Mouse (Mus musculus): ENCODE data around the gene Slfn3. TPM values are rescaled to one million over a fixed set of nuclear protein-coding genes. Genes with fewer than 3 reads are reported as not detected.
"Not testable (repeated sequence)": the region's sequence is repeated elsewhere in the genome, so short reads cannot be mapped to it uniquely, and the experiment has no call there.

Slfn3 gene
- polyA plus RNA-seq, 1 experiment from 2014 or later = 0.17 TPM

DNA sequence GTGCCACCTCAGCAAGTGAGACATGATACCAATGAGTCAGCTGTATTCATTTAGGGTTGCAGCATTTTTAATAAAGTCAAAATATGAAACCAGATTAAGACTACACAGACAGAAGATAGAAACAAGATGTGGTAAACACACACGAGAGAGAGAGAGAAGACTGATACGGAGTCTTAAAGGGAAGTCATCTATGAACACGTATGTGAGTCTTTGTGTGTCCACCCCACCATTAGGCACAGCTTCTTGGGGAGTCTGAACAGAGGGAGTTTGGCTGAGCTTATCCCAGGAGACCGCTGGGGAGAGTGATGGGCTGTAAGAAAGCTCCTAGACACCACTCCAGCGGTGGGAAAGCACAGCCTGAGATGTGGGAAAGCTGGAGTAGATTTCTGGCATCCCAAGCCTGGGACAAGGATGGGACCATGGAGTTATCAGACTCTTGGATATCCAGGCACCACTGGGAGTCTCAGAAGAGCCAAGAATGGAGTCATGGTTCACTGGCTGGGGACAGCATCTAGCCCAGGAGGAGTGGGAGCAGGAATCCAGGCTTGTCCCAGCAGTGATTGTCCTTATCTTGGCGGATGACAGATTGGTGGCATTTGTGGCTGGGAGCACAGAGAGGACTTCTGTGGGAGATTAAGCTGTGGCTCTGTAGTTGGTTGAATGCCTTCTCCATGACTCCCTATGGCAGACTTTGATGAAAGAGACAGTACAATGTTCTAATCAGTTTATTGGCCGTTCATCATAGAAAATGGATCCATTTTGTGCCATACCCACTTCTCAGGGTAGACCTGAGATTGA is 37.0 kb downstream of the Slfn3 start:
- Histone ChIP-seq H3K27me3 (replicated peaks) (no peaks in the 10 kb centered on the region), H3K4me2 (no peak overlapping the region), H3K4me1 (no peaks in the 10 kb centered on the region), H3K9ac (replicated peaks) (no peak overlapping the region), H3K9me3 (replicated peaks) (no peaks in the 10 kb centered on the region), H3K36me3 (no peaks in the 10 kb centered on the region), H3K4me3 (replicated peaks) (no peak overlapping the region), H3K27ac (replicated peaks) (no peak overlapping the region)
- WGBS = 89% methylated on average over 7 of the region's 7 CpGs
- no peak for ATAC-seq (ENCODE audit: low FRiP score)

DNA sequence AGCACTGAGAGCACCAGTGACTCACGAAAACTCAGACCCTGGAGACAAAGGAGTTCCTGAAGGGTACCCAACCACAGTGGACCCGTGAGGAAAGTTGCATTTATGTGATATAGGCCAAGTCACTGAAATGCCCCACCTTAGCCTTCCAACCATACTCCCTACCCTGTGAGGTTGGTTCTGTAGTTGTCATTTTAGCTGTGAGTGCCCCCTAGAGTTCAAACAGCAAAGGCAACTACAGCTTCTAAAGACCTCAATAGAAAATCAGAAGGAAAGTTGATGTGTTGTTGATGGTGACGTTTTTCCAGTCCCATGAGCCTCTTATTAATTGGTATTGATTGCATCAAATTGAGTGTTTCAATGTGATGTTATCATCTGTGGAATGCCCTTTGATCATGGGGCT is 39.8 kb downstream of the Slfn3 start:
- no peak for ATAC-seq (ENCODE audit: low FRiP score)
- Histone ChIP-seq H3K4me1 (no peaks in the 10 kb centered on the region), H3K4me2 (no peak overlapping the region), H3K27me3 (replicated peaks) (no peaks in the 10 kb centered on the region), H3K9me3 (replicated peaks) (no peaks in the 10 kb centered on the region), H3K27ac (replicated peaks) (no peak overlapping the region), H3K4me3 (replicated peaks) (no peak overlapping the region), H3K9ac (replicated peaks) (no peak overlapping the region), H3K36me3 (no peaks in the 10 kb centered on the region)
- WGBS = 87% methylated on average over 3 of the region's 3 CpGs

DNA sequence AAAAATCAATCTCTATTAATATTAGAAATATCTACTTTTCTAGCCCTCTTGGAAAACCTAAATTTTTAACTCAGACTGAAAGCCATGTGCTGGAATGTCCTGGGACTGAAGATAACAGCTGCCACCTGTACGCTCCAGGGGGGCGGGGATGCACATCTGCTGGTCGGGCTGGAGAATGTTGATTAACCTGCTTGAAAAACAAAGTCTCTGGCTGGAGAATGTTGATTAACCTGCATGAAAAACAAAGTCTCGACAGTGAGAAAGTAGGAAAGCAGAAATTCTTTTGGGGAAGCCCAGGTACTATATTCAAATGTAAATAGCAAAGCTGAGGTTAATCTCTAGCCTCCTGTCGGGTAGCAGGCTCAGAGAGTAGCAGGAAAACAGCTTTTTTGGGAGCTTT is 42.5 kb downstream of the Slfn3 start:
- H3K4me1 ChIP-seq; H3K4me3 ChIP-seq (replicated peaks); H3K36me3 ChIP-seq; ATAC-seq (ENCODE audit: low FRiP score); H3K4me2 ChIP-seq; H3K9ac ChIP-seq (replicated peaks); H3K27ac ChIP-seq (replicated peaks); H3K27me3 ChIP-seq (replicated peaks); H3K9me3 ChIP-seq (replicated peaks): not testable (repeated sequence)
- 66% methylated on average over 5 of the region's 5 CpGs for WGBS

DNA sequence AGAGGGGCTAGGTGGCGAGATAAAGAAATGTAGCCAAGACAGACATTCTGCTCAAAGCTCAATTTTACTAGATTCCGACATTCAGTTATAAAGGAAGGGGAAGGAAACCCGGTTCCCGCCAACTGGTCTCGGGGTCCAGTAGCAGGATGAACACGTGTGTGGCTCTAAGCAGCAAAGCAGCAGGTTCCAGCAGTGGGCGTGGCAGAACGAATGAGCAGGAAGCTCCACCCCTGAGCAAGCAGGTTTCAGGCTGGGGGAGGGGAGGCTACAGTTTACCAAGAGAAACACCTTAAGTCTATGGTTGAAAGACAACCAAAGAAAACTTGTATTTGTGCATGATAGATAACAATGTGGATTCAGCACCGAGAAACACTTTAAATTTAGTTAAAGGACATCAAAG is 46.3 kb downstream of the Slfn3 start:
- WGBS = 86% methylated on average over 9 of the region's 9 CpGs
- ATAC-seq (ENCODE audit: low FRiP score); H3K27ac ChIP-seq (replicated peaks); H3K4me1 ChIP-seq; H3K4me3 ChIP-seq (replicated peaks); H3K36me3 ChIP-seq; H3K9ac ChIP-seq (replicated peaks); H3K27me3 ChIP-seq (replicated peaks); H3K4me2 ChIP-seq; H3K9me3 ChIP-seq (replicated peaks): not testable (repeated sequence)

DNA sequence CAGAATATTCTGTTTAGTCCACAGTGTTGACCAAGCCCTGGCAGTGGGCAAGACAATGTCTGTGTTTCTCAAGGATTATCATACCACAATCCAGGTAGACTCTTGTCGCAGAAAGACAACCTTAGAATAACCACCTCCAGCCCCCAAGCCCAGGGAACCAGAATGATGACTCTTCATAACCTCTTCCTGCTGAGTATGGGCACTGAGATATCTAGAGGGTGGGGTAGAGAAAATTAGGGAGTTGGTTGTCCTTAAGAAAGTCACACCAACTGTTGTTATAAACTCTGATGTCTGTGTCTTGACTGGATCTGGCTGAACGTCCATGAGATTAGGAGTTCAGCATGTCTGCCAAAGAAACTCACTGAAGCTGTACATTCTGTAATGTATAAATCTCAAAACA is 47.3 kb downstream of the Slfn3 start:
- Histone ChIP-seq H3K27me3 (replicated peaks) (no peaks in the 10 kb centered on the region), H3K27ac (replicated peaks) (no peak overlapping the region), H3K36me3 (no peaks in the 10 kb centered on the region), H3K9me3 (replicated peaks) (no peaks in the 10 kb centered on the region), H3K4me1 (no peaks in the 10 kb centered on the region), H3K4me2 (no peak overlapping the region), H3K4me3 (replicated peaks) (no peak overlapping the region), H3K9ac (replicated peaks) (no peak overlapping the region)
- WGBS = 89% methylated on average over 2 of the region's 2 CpGs
- no peak for ATAC-seq (ENCODE audit: low FRiP score)

DNA sequence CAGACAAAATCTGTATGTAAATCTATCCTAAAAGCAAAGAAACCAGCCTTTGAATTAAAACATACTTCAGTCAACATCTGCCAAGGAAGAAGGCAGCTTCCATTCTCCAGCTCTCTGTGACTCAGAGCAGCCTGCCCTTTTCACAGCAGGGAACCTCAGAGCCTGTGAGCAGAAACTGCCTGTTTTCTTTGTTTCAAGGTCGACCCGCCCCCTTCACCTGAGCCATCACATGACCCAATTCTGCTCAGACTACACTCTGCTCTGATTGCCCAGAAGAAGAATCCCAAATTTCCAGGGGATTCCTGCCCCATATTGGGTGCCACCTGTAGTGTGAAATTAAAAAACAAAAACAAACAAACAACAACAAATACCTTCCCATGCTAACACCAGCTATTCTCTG is 48.7 kb downstream of the Slfn3 start:
- H3K36me3 ChIP-seq = no peaks in the 10 kb centered on the region
- no peaks in the 10 kb centered on the region for H3K4me1 ChIP-seq
- no peaks in the 10 kb centered on the region for H3K27me3 ChIP-seq (replicated peaks)
- no peaks in the 10 kb centered on the region for H3K9me3 ChIP-seq (replicated peaks)
- no peak overlapping the region for H3K9ac ChIP-seq (replicated peaks)
- ATAC-seq (ENCODE audit: low FRiP score) = no peak
- WGBS = 26% methylated on average over 2 of the region's 2 CpGs
- no peak overlapping the region for H3K4me3 ChIP-seq (replicated peaks)
- no peak overlapping the region for H3K4me2 ChIP-seq
- H3K27ac ChIP-seq (replicated peaks) = no peak overlapping the region

DNA sequence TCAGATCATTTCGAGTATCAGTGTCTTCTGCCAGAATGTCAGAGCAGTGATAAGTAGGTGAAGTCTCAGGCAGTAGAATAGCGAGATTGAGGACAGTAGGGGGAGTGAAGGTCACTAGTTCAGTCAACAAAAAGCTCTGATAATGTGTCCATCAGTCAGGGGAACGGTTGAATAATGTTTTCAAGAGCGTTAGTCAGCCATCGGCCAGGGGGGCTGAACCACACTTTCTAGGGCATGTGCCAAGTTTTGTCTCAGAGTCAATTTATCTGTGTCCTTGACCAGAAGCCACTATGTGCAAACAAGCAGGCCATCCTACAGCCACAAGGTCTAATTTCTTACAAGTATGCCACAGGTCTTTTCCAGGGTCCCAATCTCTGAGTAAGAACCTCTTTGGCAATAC is 66.1 kb downstream of the Slfn3 start:
- H3K27ac ChIP-seq (replicated peaks); H3K27me3 ChIP-seq (replicated peaks); H3K36me3 ChIP-seq; H3K9me3 ChIP-seq (replicated peaks); H3K4me1 ChIP-seq; H3K4me2 ChIP-seq; ATAC-seq (ENCODE audit: low FRiP score); H3K4me3 ChIP-seq (replicated peaks); H3K9ac ChIP-seq (replicated peaks): not testable (repeated sequence)
- 55% methylated on average over 5 of the region's 5 CpGs for WGBS

DNA sequence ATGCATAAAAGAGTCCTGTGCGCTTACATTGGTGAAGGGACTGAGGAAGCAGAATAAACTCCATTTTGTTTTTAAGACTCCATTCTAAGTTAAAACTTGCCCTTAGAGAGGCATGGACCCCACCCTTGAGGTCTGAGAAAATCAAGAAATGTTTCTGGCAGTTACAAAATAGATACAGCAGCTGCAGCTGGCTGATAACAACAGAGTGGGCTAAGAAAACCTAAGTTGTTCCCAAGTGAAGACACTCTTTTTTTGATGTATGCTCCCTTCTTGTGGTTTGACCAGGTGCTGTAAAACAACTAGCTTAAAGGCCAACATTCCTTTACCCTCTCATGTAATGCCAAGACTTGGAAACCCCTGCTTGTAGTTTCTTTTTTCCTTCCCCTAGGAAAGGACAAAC is 71.5 kb downstream of the Slfn3 start:
- Histone ChIP-seq H3K27ac (replicated peaks) (no peak overlapping the region), H3K4me3 (replicated peaks) (no peak overlapping the region), H3K27me3 (replicated peaks) (no peaks in the 10 kb centered on the region), H3K4me1 (no peaks in the 10 kb centered on the region), H3K9ac (replicated peaks) (no peak overlapping the region), H3K36me3 (no peaks in the 10 kb centered on the region), H3K4me2 (no peak overlapping the region), H3K9me3 (replicated peaks) (no peaks in the 10 kb centered on the region)
- WGBS = 95% methylated on average over 1 of the region's 1 CpGs
- no peak for ATAC-seq (ENCODE audit: low FRiP score)

DNA sequence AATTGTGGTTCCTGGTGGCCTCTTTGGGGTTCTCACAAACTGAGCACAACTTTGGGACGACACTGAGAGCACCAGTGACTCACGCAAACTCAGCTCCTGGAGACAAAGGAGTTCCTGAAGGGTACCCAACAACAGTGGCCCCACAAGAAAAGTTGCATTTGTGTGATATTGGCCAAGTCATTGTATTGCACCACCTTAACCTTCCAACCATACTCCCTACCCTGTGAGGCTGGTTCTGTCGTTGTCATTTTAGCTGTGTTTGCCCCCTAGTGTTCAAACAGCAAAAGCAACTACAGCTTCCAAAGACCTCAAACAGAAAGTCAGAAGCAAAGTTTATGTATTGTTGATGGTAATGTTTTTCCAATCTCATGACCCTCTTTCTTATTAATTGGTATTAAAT is 72.0 kb downstream of the Slfn3 start:
- 61% methylated on average over 3 of the region's 3 CpGs for WGBS
- H3K27ac ChIP-seq (replicated peaks) = no peak overlapping the region
- H3K4me1 ChIP-seq = no peaks in the 10 kb centered on the region
- H3K4me3 ChIP-seq (replicated peaks) = no peak overlapping the region
- no peaks in the 10 kb centered on the region for H3K9me3 ChIP-seq (replicated peaks)
- H3K36me3 ChIP-seq = no peaks in the 10 kb centered on the region
- ATAC-seq (ENCODE audit: low FRiP score) = no peak
- H3K27me3 ChIP-seq (replicated peaks) = no peaks in the 10 kb centered on the region
- H3K9ac ChIP-seq (replicated peaks) = no peak overlapping the region
- H3K4me2 ChIP-seq = no peak overlapping the region

Other genes starting within 250 kb of the Slfn3 start
- gene Slfn5, start 240.0 kb upstream of the Slfn3 start, polyA plus RNA-seq (2015; fragmentation: Nextera tagmentation; extraction: Ambion mirVana) = 1.9 and 2.1 TPM in 2 replicates
- 1.7 and 5.6 TPM in 2 replicates for gene Slfn9, start 199.5 kb upstream of the Slfn3 start, polyA plus RNA-seq (2015; fragmentation: Nextera tagmentation; extraction: Ambion mirVana)
- gene Slfn8, start 170.5 kb upstream of the Slfn3 start, polyA plus RNA-seq (2015; fragmentation: Nextera tagmentation; extraction: Ambion mirVana) = 0.22 and 1.4 TPM in 2 replicates
- 2.0 and 7.0 TPM in 2 replicates for gene Slfn2, start 126.2 kb upstream of the Slfn3 start, polyA plus RNA-seq (2015; fragmentation: Nextera tagmentation; extraction: Ambion mirVana)
- gene Slfn1, start 74.5 kb upstream of the Slfn3 start, polyA plus RNA-seq (2015; fragmentation: Nextera tagmentation; extraction: Ambion mirVana) = 0.28 TPM in 1 of 2 replicates, not detected in the other
- not detected in 2 replicates for gene Slfn4, start 16.1 kb upstream of the Slfn3 start, polyA plus RNA-seq (2015; fragmentation: Nextera tagmentation; extraction: Ambion mirVana)
- gene Slfn14, start 95.4 kb downstream of the Slfn3 start, polyA plus RNA-seq (2015; fragmentation: Nextera tagmentation; extraction: Ambion mirVana) = 0.09 TPM in 1 of 2 replicates, not detected in the other
- 100 and 101 TPM in 2 replicates for gene Ap2b1, start 107.7 kb downstream of the Slfn3 start, polyA plus RNA-seq (2015; fragmentation: Nextera tagmentation; extraction: Ambion mirVana)
- gene Pex12, start 111.3 kb downstream of the Slfn3 start, polyA plus RNA-seq (2015; fragmentation: Nextera tagmentation; extraction: Ambion mirVana) = 14.6 and 16.8 TPM in 2 replicates
- gene Rasl10b, start 217.8 kb downstream of the Slfn3 start, polyA plus RNA-seq (2015; fragmentation: Nextera tagmentation; extraction: Ambion mirVana) = 38.3 and 52.2 TPM in 2 replicates
- 0.37 and 0.41 TPM in 2 replicates for gene Gas2l2, start 238.1 kb downstream of the Slfn3 start, polyA plus RNA-seq (2015; fragmentation: Nextera tagmentation; extraction: Ambion mirVana)
- 0.37 and 0.54 TPM in 2 replicates for gene 1700020L24Rik, start 246.3 kb downstream of the Slfn3 start, polyA plus RNA-seq (2015; fragmentation: Nextera tagmentation; extraction: Ambion mirVana)

Measured in neural tube, embryonic 15.5 days (tissue).